Mouse (Mus musculus): ENCODE results near the gene Rpl23a. TPM values are rescaled to one million over a fixed set of nuclear protein-coding genes. Genes with fewer than 3 reads are reported as not detected.
"Not testable (repeated sequence)": the region's sequence is repeated elsewhere in the genome, so short reads cannot be mapped to it uniquely, and the experiment has no call there.

The Rpl23a gene
- polyA plus RNA-seq, 1 experiment from 2014 or later = 774 TPM

GRCm38 (mm10) chr11:78136132-78136531 is 47.3 kb downstream of the Rpl23a start:
- Histone ChIP-seq H3K27ac (replicated peaks) (no peak overlapping the region), H3K4me2 (no peak overlapping the region), H3K9ac (replicated peaks) (no peak overlapping the region), H3K27me3 (replicated peaks) (no peaks in the 10 kb centered on the region), H3K36me3 (no peaks in the 10 kb centered on the region), H3K4me3 (replicated peaks) (no peak overlapping the region), H3K9me3 (replicated peaks) (no peaks in the 10 kb centered on the region), H3K4me1 (0 out of 2 replicates have a peak, but pooled peaks cover 2% of the 10 kb centered on the region)
- ATAC-seq (ENCODE audit: low FRiP score) = no peak
- 91% methylated on average over 1 of the region's 1 CpGs for WGBS

DNA sequence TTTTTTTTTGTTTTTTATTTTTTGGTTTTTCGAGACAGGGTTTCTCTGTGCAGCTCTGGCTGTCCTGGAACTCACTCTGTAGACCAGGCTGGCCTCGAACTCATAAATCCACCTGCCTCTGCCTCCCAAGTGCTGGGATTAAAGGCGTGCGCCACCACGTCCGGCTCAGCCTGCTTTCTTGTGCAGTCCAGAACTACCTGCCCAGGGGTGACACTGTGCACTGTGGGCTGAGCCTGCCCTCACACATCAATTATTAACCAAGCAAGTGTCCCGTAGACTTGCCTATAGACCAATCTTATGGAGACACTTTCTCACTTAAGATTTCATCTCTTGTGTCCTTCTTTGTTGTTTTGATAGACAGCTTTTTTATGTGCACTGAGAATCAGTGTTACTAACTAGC is 48.1 kb downstream of the Rpl23a start:
- H3K4me2 ChIP-seq; H3K27me3 ChIP-seq (replicated peaks); H3K36me3 ChIP-seq; H3K9me3 ChIP-seq (replicated peaks); H3K9ac ChIP-seq (replicated peaks); ATAC-seq (ENCODE audit: low FRiP score); H3K4me3 ChIP-seq (replicated peaks); H3K4me1 ChIP-seq; H3K27ac ChIP-seq (replicated peaks): not testable (repeated sequence)
- 91% methylated on average over 7 of the region's 7 CpGs for WGBS

DNA sequence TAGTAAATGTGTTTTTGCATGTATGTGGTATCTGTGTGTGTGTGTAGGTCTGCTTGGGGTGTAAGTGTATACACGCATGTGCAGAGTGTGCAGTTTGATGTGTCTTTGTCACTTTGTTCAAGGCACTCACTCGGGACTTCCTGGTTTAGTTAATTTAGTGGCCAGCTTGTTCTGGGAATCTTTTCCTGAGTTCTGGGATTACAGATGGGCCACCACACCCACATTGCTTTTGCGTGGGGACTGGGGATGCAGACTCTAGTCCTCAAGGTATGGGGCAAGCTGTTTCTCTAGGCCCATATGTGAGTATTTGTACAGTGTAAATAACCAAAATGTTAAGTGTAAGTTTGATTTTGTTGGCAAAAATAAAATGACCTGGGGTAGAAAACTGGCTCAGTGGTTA is 49.0 kb downstream of the Rpl23a start:
- no peak overlapping the region for H3K9ac ChIP-seq (replicated peaks)
- WGBS = 86% methylated on average over 3 of the region's 3 CpGs
- H3K4me2 ChIP-seq = no peak overlapping the region
- H3K27ac ChIP-seq (replicated peaks) = no peak overlapping the region
- H3K27me3 ChIP-seq (replicated peaks) = no peaks in the 10 kb centered on the region
- no peak overlapping the region for H3K4me3 ChIP-seq (replicated peaks)
- H3K9me3 ChIP-seq (replicated peaks) = no peaks in the 10 kb centered on the region
- no peaks in the 10 kb centered on the region for H3K36me3 ChIP-seq
- ATAC-seq (ENCODE audit: low FRiP score) = no peak
- H3K4me1 ChIP-seq = peaks cover 3% of the 10 kb centered on the region; the same call in 1 of the 2 replicates

DNA sequence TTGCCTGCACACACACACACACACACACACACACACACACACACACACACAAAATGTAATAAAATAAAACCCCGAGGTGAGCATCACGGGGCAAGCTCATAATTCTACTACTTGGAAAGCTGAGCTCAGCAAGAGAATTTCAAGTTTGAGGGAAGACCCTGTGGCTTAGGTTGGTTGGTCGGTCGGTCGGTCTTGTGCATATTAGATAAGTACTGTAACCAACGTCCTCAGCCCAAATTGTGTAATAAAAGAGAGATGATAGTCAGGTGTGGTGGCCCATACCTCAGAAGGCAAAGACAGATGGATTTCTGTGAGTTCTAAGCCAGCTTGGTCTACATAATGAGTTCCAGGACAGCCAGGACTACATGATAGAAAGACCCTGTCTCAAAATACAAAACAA is 49.5 kb downstream of the Rpl23a start:
- no peak overlapping the region for H3K27ac ChIP-seq (replicated peaks)
- H3K27me3 ChIP-seq (replicated peaks) = no peaks in the 10 kb centered on the region
- no peaks in the 10 kb centered on the region for H3K9me3 ChIP-seq (replicated peaks)
- H3K4me1 ChIP-seq = peaks cover 7% of the 10 kb centered on the region; the same call in 1 of the 2 replicates
- H3K4me2 ChIP-seq = no peak overlapping the region
- H3K4me3 ChIP-seq (replicated peaks) = no peak overlapping the region
- ATAC-seq (ENCODE audit: low FRiP score) = no peak
- H3K9ac ChIP-seq (replicated peaks) = no peak overlapping the region
- no peaks in the 10 kb centered on the region for H3K36me3 ChIP-seq
- WGBS = 88% methylated on average over 6 of the region's 6 CpGs

Small RNA genes lying within 50 kb of the gene (microRNA-seq; reads per million reads assigned to microRNA genes)
- gene Mir7653 = not detected

Other genes starting within 250 kb of the Rpl23a start
- gene Phf12, start 200.8 kb downstream of the Rpl23a start, polyA plus RNA-seq (2015; fragmentation: Nextera tagmentation; extraction: Ambion mirVana) = 14.6 and 16.9 TPM in 2 replicates
- 48.2 and 55.3 TPM in 2 replicates for gene Dhrs13, start 151.3 kb downstream of the Rpl23a start, polyA plus RNA-seq (2015; fragmentation: Nextera tagmentation; extraction: Ambion mirVana)
- 121 and 132 TPM in 2 replicates for gene Flot2, start 145.7 kb downstream of the Rpl23a start, polyA plus RNA-seq (2015; fragmentation: Nextera tagmentation; extraction: Ambion mirVana)
- 30.1 and 30.9 TPM in 2 replicates for gene Eral1, start 103.2 kb downstream of the Rpl23a start, polyA plus RNA-seq (2015; fragmentation: Nextera tagmentation; extraction: Ambion mirVana)
- gene Fam222b, start 88.9 kb downstream of the Rpl23a start, polyA plus RNA-seq (2015; fragmentation: Nextera tagmentation; extraction: Ambion mirVana) = 22.2 and 24.2 TPM in 2 replicates
- gene Traf4, start 18.0 kb downstream of the Rpl23a start, polyA plus RNA-seq (2015; fragmentation: Nextera tagmentation; extraction: Ambion mirVana) = 82.1 and 85.4 TPM in 2 replicates
- gene Nek8, start 6.9 kb downstream of the Rpl23a start, polyA plus RNA-seq (2015; fragmentation: Nextera tagmentation; extraction: Ambion mirVana) = 7.0 and 9.7 TPM in 2 replicates
- 19.3 and 20.0 TPM in 2 replicates for gene Tlcd1, start 6.9 kb downstream of the Rpl23a start, polyA plus RNA-seq (2015; fragmentation: Nextera tagmentation; extraction: Ambion mirVana)
- gene Rab34, start 4.8 kb upstream of the Rpl23a start, polyA plus RNA-seq (2015; fragmentation: Nextera tagmentation; extraction: Ambion mirVana) = 66.1 and 71.0 TPM in 2 replicates
- gene Proca1, start 9.8 kb upstream of the Rpl23a start, polyA plus RNA-seq (2015; fragmentation: Nextera tagmentation; extraction: Ambion mirVana) = 3.3 and 4.8 TPM in 2 replicates
- gene Sdf2, start 62.2 kb upstream of the Rpl23a start, polyA plus RNA-seq (2015; fragmentation: Nextera tagmentation; extraction: Ambion mirVana) = 93.2 and 97.1 TPM in 2 replicates
- 22.9 and 25.1 TPM in 2 replicates for gene Supt6, start 62.4 kb upstream of the Rpl23a start, polyA plus RNA-seq (2015; fragmentation: Nextera tagmentation; extraction: Ambion mirVana)
- 56.5 and 65.2 TPM in 2 replicates for gene 2610507B11Rik, start 78.2 kb upstream of the Rpl23a start, polyA plus RNA-seq (2015; fragmentation: Nextera tagmentation; extraction: Ambion mirVana)
- 0.40 and 0.42 TPM in 2 replicates for gene BC030499, start 107.3 kb upstream of the Rpl23a start, polyA plus RNA-seq (2015; fragmentation: Nextera tagmentation; extraction: Ambion mirVana)
- 6.5 and 13.1 TPM in 2 replicates for gene Spag5, start 117.9 kb upstream of the Rpl23a start, polyA plus RNA-seq (2015; fragmentation: Nextera tagmentation; extraction: Ambion mirVana)
- gene Aldoc, start 139.4 kb upstream of the Rpl23a start, polyA plus RNA-seq (2015; fragmentation: Nextera tagmentation; extraction: Ambion mirVana) = 328 and 382 TPM in 2 replicates
- gene Pigs, start 144.8 kb upstream of the Rpl23a start, polyA plus RNA-seq (2015; fragmentation: Nextera tagmentation; extraction: Ambion mirVana) = 83.2 and 86.4 TPM in 2 replicates
- 84.3 and 88.3 TPM in 2 replicates for gene Unc119, start 159.9 kb upstream of the Rpl23a start, polyA plus RNA-seq (2015; fragmentation: Nextera tagmentation; extraction: Ambion mirVana)
- 11.8 TPM in 1 of 2 replicates, not detected in the other for gene Foxn1, start 203.0 kb upstream of the Rpl23a start, polyA plus RNA-seq (2015; fragmentation: Nextera tagmentation; extraction: Ambion mirVana)
- gene Slc13a2, start 238.6 kb upstream of the Rpl23a start, polyA plus RNA-seq (2015; fragmentation: Nextera tagmentation; extraction: Ambion mirVana) = 0.42 TPM in 1 of 2 replicates, not detected in the other